Mouse (Mus musculus): ENCODE results near the gene Thap7.

- TF ChIP-seq CTCF (IDR thresholded peaks at IDR 0.05; ENCODE audit: low read depth) (no peak), EP300 (optimal IDR thresholded peaks at IDR 0.05) (no peak)
Observed at GRCm38 (mm10) chr16:17559396-17560027, 28.6 kb upstream of the Thap7 start.
